Mouse (Mus musculus): ENCODE results near the gene Olfr1535.
A peak's percentile ranks its signal among the peaks of the same experiment; 100 is the strongest.

Gene Olfr1535

DNA sequence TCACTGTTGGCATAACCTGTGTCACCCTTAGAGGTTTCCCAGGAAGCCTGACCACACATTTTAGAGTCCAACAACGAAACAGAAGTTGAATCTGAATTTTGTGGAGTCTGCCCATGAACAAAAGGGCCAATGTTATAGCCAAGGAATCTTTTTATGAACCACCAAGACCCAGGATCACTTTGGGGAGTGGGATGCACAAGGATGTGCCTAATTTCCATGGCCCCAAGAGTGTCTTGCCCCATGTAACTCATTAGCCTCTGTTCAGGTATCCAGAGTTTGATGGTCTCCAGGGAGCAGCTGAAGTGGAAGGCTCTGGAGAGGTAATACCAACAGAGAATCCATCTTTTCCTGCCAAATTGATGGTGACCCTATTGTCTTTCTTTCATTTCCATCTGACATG is at the start of gene Olfr1535:
Gene Olfr1535 (minus strand): TSS at position 101 of the 400 bp plus-strand sequence.
- no peak for DNase-seq (ENCODE audit: low read depth)

DNA sequence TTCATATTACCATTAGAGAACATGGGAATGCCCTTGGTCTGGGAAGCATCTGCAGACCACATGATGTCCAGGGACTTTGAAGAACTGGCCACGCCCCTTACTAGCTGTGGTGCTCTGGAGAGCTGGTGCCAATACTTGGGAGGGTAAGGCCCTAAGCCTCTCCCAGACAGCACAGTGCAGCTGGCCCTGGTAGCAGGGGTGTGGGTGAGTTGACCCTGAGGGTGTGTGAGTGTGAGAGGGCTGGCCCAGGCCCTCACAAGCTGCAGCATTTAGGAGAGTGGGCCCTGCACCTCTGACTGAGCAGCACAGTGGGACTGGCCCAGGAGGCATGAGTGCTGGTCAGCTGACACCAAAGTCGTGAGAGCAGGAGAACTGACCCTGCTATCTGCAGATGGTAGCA is 31.9 kb upstream of the Olfr1535 start:
- no peak for DNase-seq (ENCODE audit: low read depth)

DNA sequence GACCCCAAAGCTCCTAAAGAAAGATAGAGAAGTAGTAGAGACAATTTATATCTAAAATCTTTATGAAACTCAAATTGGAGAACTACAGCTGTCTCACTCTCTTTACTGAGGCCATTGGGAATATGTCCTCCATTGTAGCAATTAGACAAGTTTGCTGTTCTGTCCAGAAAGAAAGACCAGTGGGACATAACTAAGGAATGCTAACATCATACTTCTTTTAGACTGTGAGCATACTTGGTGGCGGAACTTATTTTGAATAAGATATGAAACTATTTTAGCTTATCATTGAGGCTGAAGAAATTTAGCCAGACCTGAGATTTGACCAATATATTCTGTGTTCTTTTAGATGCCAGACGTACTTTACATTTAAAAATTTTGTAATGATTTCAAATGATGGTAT is 22.0 kb upstream of the Olfr1535 start, which contains the start of gene Olfr1364:
Gene Olfr1364 (minus strand): TSS at position 101 of the 400 bp plus-strand sequence.
- DNase-seq (ENCODE audit: low read depth), result no peak

- DNase-seq (ENCODE audit: low read depth), result no peak
These were observed 9.1 kb downstream of the Olfr1535 start for GRCm38 (mm10) chr13:21550416-21551110.

DNA sequence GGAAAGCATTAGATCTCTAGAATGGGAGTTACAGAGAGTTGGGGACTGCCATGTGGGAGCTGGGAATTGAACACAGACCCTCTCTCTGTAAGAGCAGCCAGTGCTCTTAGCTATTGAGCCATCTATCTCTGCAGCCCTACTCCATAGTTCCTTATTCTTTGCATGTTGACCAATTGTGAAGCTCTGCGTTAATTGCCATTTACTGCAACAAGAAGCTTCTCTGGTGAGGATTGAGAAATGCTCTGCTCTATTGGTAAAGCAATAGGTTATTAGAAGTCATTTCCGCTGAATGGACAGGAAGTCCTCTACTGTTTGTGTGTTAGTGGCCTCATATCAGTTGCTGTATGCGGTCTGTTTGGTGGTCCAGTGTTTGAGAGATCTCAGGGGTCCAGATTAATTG is 10.2 kb downstream of the Olfr1535 start:
- no peak for DNase-seq (ENCODE audit: low read depth)

DNA sequence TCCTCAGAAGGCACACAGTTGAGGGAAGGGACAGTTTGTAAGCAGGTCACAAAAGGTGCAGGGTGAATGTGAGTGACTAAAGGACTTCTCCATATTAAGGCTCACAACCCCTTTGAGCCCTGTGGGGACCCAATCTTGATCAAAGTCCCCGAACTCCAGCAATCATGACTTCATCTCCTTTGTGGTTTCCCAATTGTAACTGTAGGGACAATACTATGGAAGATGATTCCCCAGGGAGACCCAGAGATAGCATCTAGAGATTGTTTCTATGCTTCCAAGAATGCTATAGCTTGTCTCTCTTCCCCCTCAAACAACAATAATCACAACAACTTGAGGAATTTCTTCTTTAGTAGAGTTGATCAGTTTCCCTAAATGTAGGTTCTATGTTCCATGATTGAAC is 17.0 kb downstream of the Olfr1535 start, which contains the start of gene Olfr1366:
Gene Olfr1366 (minus strand): TSS at position 101 of the 400 bp plus-strand sequence.
- no peak for DNase-seq (ENCODE audit: low read depth)

- DNase-seq (ENCODE audit: low read depth), result peak; percentile 87
These were observed 28.9 kb downstream of the Olfr1535 start, which contains the start of gene Zkscan8 for GRCm38 (mm10) chr13:21530781-21531201. Zkscan8 (minus strand) TSS chr13:21531120.

DNA sequence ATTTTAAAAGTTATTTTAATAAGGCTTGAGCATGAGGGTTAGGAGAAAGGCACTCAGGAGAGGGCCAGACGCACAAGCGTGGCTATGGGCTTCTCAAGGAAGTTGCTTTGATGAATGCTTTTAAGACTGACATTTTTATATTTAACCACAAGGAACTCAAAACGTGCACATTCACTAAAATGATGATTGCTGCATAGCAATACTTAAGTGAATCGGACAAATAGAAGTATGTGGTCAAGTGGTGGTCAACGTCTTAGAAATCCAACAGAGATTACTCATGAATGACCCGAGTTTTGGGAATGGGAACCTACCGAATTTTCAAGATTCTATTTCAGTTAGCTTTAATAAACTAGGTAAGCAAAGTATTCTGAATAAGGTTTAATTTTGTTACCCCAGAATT is 29.6 kb downstream of the Olfr1535 start:
- DNase-seq (ENCODE audit: low read depth), result peak; percentile 17

GRCm38 (mm10) chr13:21506221-21506649 is 53.5 kb downstream of the Olfr1535 start:
- peak; percentile 87 for DNase-seq (ENCODE audit: low read depth)
